In the genomic region with DNA sequence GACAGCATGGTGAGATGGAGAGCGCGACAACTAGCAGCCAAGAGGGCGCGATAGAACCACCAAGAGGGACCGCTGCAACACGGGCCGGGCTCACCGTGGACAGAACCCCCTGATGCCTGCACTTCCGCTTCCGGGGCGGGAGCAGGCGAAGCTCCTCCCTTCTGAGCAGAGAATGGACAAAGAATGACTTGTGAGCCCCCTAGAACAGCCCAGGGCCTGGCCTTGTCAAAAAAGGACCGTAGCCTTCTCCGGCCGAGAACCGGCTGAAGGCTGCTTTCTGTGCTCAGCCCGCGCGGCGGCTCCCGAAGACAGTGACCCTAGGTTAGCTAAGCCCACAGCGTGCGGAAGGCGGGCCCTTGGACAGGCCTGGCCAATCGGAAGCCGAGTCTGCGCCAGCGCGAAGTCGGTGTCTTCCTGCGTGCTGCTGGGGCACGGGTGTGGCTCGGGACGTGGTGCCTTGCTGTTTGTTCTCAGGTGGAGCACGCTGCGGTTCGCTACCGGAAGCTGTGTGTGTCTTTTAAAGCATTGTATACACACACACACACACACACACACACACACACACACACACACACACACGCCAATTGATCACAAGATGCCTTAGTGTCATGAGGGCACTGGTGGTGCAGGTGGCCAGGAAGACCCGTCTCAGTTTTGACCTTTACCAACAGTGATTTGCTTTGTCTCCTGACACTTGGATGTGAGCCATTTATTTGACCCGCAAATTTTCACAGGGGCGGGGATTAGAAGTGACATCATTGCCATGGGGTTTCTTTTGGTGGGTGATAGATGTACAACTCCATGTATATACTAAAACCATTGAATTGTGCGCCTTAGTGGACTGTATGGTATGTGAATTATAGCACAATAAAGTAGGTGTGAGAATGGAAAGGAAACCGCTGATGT, we compare ENCODE assay signal across 8 mouse cellular contexts. TPM values are rescaled to one million over a fixed set of nuclear protein-coding genes. Genes with fewer than 3 reads are reported as not detected.
A peak's percentile ranks its signal among the peaks of the same experiment; 100 is the strongest.
DNase-seq lines count a peak whose midpoint lies in the region; ATAC-seq and TF ChIP-seq lines count a peak whose summit lies in the region.

Gene Sec11a, minus strand, starts transcription at position 336 of the 906 bp plus-strand sequence.

- H3K27me3 ChIP-seq in embryonic facial prominence, embryonic 14.5 days (replicated peaks; ENCODE audit: control insufficient read depth, insufficient read depth, low read length) = no peaks in the 10 kb centered on the region
- H3K27me3 ChIP-seq in heart, adult 2 months (ENCODE audit: control insufficient read depth, insufficient read depth, low read length) = no peaks in the 10 kb centered on the region
- no peaks in the 10 kb centered on the region for H3K27me3 ChIP-seq in limb, embryonic 13.5 days
- H3K27me3 ChIP-seq in midbrain, embryonic 16.5 days (ENCODE audit: control insufficient read depth, insufficient read depth, low read depth, low read length) = no peaks in the 10 kb centered on the region

- peak; percentile 100 for ATAC-seq in embryonic facial prominence, embryonic 14.5 days (ENCODE audit: low read depth)
- peak; percentile 100 for ATAC-seq in limb, embryonic 13.5 days (ENCODE audit: low FRiP score, low read depth)
- peak; percentile 100 for ATAC-seq in midbrain, embryonic 16.5 days

- TF ChIP-seq CTCF in heart, adult 2 months (IDR thresholded peaks at IDR 0.05) = no peak

- peak within 1 kb of the TSS; percentile 87 for H3K27ac ChIP-seq in embryonic facial prominence, embryonic 14.5 days (replicated peaks; ENCODE audit: low read depth, low read length)
- H3K27ac ChIP-seq in heart, adult 2 months = peak within 1 kb of the TSS; percentile 99
- H3K27ac ChIP-seq in limb, embryonic 13.5 days = peak within 1 kb of the TSS; percentile 90
- peak within 1 kb of the TSS; percentile 99 for H3K27ac ChIP-seq in midbrain, embryonic 16.5 days (ENCODE audit: low read length)

- H3K4me3 ChIP-seq in embryonic facial prominence, embryonic 14.5 days (ENCODE audit: low read depth, low read length) = peak within 1 kb of the TSS; percentile 79
- peak within 1 kb of the TSS; percentile 84 for H3K4me3 ChIP-seq in heart, adult 2 months
- peak within 1 kb of the TSS; percentile 93 for H3K4me3 ChIP-seq in limb, embryonic 13.5 days
- H3K4me3 ChIP-seq in midbrain, embryonic 16.5 days (ENCODE audit: low read depth, low read length) = peak within 1 kb of the TSS; percentile 73

- no peak; the same call in 1 of the 2 replicates for TF ChIP-seq EP300 in heart, adult 2 months (IDR thresholded peaks at IDR 0.05; ENCODE audit: insufficient read depth, low read depth, low read length)

- intact Hi-C loops in heart, adult 2 months (cut with DNase I) = loop anchor here (2.0 to 5.0 kb wide), 3 partner anchors 45 to 210 kb away; partner anchors contain the start of genes Wdr73 and Zfp592

- no peaks in the 10 kb centered on the region for H3K9me3 ChIP-seq in embryonic facial prominence, embryonic 14.5 days (ENCODE audit: control insufficient read depth, low read length)
- H3K9me3 ChIP-seq in limb, embryonic 13.5 days = no peaks in the 10 kb centered on the region
- no peaks in the 10 kb centered on the region for H3K9me3 ChIP-seq in midbrain, embryonic 16.5 days (replicated peaks; ENCODE audit: control insufficient read depth, low read length, poor library complexity, severe bottlenecking)

- H3K79me2 ChIP-seq in heart, adult 2 months (replicated peaks; ENCODE audit: control insufficient read depth, insufficient read depth, low read length) = 0 out of 2 replicates have a peak, but pooled peaks cover 2% of the 10 kb centered on the region

- peak; percentile 82 for TF ChIP-seq POLR2A in heart, adult 2 months (IDR thresholded peaks at IDR 0.05; ENCODE audit: insufficient read depth, low read depth, low read length)

- DNase-seq in 3T3-L1 (ENCODE audit: low read depth, low spot score) = peak; percentile 87
- peak; percentile 73 to 87 for DNase-seq in adrenal gland, postnatal 4 days (ENCODE audit: low spot score in 2 of 2)
- peak; percentile 97 for DNase-seq in embryonic facial prominence, embryonic 14.5 days (ENCODE audit: low spot score)
- peak; percentile 96 for DNase-seq in heart, adult 2 months
- DNase-seq in kidney, adult 8-10 months = peak; percentile 93 to 95
- peak; percentile 95 to 96 for DNase-seq in spleen, postnatal 10 days (ENCODE audit: low spot score in 2 of 2)

- WGBS in embryonic facial prominence, embryonic 14.5 days = 3% methylated on average over 29 of the region's 44 CpGs
- WGBS in heart, adult 2 months = 2% methylated on average over 44 of the region's 44 CpGs
- WGBS in limb, embryonic 13.5 days = 2% methylated on average over 44 of the region's 44 CpGs
- WGBS in midbrain, embryonic 16.5 days = 2% methylated on average over 44 of the region's 44 CpGs

- peak within 1 kb of the TSS; percentile 90 for H3K4me2 ChIP-seq in embryonic facial prominence, embryonic 14.5 days (ENCODE audit: low read depth, low read length)
- H3K4me2 ChIP-seq in limb, embryonic 13.5 days (replicated peaks) = peak within 1 kb of the TSS; percentile 84
- H3K4me2 ChIP-seq in midbrain, embryonic 16.5 days (ENCODE audit: low read length) = peak within 1 kb of the TSS; percentile 91

- H3K4me1 ChIP-seq in embryonic facial prominence, embryonic 14.5 days (ENCODE audit: control insufficient read depth, insufficient read depth, low read length) = peaks cover 8% of the 10 kb centered on the region; the same call in 1 of the 2 replicates
- H3K4me1 ChIP-seq in heart, adult 2 months (ENCODE audit: control insufficient read depth, insufficient read depth, low read length) = peaks cover 1% of the 10 kb centered on the region
- H3K4me1 ChIP-seq in limb, embryonic 13.5 days = peaks cover 24% of the 10 kb centered on the region
- H3K4me1 ChIP-seq in midbrain, embryonic 16.5 days (ENCODE audit: control insufficient read depth, insufficient read depth, low read length) = peaks cover 21% of the 10 kb centered on the region

- H3K9ac ChIP-seq in embryonic facial prominence, embryonic 14.5 days (ENCODE audit: low read depth, low read length) = peak within 1 kb of the TSS; percentile 87
- peak within 1 kb of the TSS; percentile 73 for H3K9ac ChIP-seq in heart, adult 2 months (ENCODE audit: low read depth, low read length)
- peak within 1 kb of the TSS; percentile 92 for H3K9ac ChIP-seq in limb, embryonic 13.5 days
- H3K9ac ChIP-seq in midbrain, embryonic 16.5 days (ENCODE audit: low read depth, low read length) = peak within 1 kb of the TSS; percentile 92

- H3K36me3 ChIP-seq in embryonic facial prominence, embryonic 14.5 days (ENCODE audit: control insufficient read depth, insufficient read depth, low read length) = peaks cover 12% of the 10 kb centered on the region; the same call in 1 of the 2 replicates
- no peaks in the 10 kb centered on the region; the same call in 1 of the 2 replicates for H3K36me3 ChIP-seq in heart, adult 2 months (ENCODE audit: control insufficient read depth, insufficient read depth, low read length)
- H3K36me3 ChIP-seq in limb, embryonic 13.5 days = peaks cover 15% of the 10 kb centered on the region
- no peaks in the 10 kb centered on the region for H3K36me3 ChIP-seq in midbrain, embryonic 16.5 days (ENCODE audit: control insufficient read depth, insufficient read depth, low read length)

RNA-seq across cellular contexts. Expression of gene Sec11a, which starts in this region (rescaled TPM):
- 100 to 1,000 TPM; 114 to 116 TPM for total RNA-seq in adrenal gland, postnatal 4 days (2021)
- polyA plus RNA-seq in embryonic facial prominence, embryonic 14.5 days (2014; fragmentation: Nextera tagmentation; extraction: Ambion mirVana) = 194 and 218 TPM in 2 replicates
- 10 to 100 TPM; 41.6 to 43.4 TPM for total RNA-seq in heart, adult 2 months (2021)
- polyA plus RNA-seq in heart, adult 2 months (2012; rRNA removed) = 37.3 and 64.8 TPM in 2 replicates
- polyA plus RNA-seq in limb, embryonic 13.5 days (2015; fragmentation: Nextera tagmentation; extraction: Ambion mirVana) = 251 and 256 TPM in 2 replicates
- polyA plus RNA-seq in midbrain, embryonic 16.5 days (2015; fragmentation: Nextera tagmentation; extraction: Ambion mirVana) = 156 and 157 TPM in 2 replicates

Comparison
In these comparisons a context has a peak if more than half of its experiments do, and no peak if none do; other contexts are left out.
1. Peak in every context shown above with its lines: DNase-seq, ATAC-seq, H3K4me3 ChIP-seq and H3K27ac ChIP-seq.